Mouse (Mus musculus): ENCODE results near the gene Krtap5-5. TPM values are rescaled to one million over a fixed set of nuclear protein-coding genes. Genes with fewer than 3 reads are reported as not detected.
A peak's percentile ranks its signal among the peaks of the same experiment; 100 is the strongest.
"Not testable (repeated sequence)": the region's sequence is repeated elsewhere in the genome, so short reads cannot be mapped to it uniquely, and the experiment has no call there.

The Krtap5-5 gene
- total RNA-seq (2021): not detected
- long read RNA-seq, experiment 1: 0 reads
- long read RNA-seq, experiment 2: 0 reads

DNA sequence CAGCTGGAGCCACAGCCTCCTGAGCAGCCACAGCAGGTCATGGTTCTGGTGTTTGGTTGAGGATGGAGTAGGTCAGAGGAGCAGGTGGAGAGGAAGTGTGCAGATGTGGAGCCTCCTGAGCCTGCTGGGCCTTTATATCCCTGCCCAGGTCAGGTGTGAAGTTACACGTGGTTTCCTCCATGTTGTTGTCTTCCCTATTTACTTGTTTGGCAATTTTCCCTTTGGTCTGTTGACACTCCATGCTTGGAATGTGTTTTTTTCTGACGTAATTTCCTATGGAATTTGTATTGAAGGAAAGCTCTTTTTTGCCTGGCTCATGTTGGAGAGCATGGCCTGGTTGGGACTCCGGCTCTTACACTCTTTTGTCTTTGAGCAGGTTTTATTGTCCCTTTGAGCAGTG is at the start of gene Krtap5-5:
TSS of gene Krtap5-5 (minus strand) at position 101 of the 400 bp plus-strand sequence.
- DNase-seq (ENCODE audit: extremely low spot score in 1 of 2, low spot score in 2 of 2); intact Hi-C loops (cut with DNase I); H3K27ac ChIP-seq; H3K4me3 ChIP-seq: not testable (repeated sequence)

DNA sequence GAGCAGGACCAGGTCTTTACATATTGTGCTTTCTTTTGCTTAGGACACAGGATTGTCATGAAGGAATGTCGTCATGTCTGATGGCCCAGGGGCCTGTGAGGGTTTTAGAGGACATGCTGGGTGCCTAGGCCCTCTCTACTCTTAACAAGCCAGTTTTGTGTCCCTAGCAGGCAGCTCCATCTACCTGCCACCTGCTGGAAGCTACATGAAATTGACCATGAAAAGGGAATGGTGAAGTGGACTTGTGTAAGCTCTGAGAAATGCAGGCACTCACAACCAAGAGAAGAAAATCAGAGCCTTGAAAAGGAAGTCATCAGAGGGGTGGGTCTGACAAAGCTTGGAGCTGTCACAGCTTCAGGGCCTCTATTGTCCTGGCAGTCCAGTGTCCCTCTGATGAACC is 49.5 kb upstream of the Krtap5-5 start:
- H3K4me3 ChIP-seq; H3K27ac ChIP-seq; DNase-seq (ENCODE audit: extremely low spot score in 1 of 2, low spot score in 2 of 2): not testable (repeated sequence)
- TF ChIP-seq CTCF (IDR thresholded peaks at IDR 0.05): peak; percentile 27
- intact Hi-C loops (cut with DNase I): loop anchor here (1.0 kb wide), 1 partner anchor 8 kb away; no protein-coding TSS in a partner anchor

DNA sequence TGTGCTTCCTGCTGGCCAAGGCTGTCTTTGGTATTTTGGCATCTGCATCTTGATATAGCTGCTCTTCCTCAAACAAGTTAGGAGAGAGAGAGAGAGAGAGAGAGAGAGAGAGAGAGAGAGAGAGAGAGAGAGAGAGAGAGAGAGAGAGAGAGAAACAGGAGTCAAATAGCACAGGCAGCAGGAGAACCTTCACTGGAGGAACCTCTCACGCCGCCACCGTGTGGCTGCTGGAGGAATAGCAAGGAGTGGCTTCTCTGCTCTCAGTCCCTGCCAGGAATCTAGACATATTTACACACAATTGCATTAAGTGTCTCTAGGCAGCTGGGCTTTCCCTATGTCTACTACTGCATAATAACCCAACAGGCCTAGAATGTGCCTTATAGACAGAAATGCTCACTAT is 48.4 kb upstream of the Krtap5-5 start:
- intact Hi-C loops (cut with DNase I); H3K27ac ChIP-seq; H3K4me3 ChIP-seq: not testable (repeated sequence)
- DNase-seq (ENCODE audit: extremely low spot score in 1 of 2, low spot score in 2 of 2): peak; percentile 54 to 71
- TF ChIP-seq CTCF (IDR thresholded peaks at IDR 0.05): peak; percentile 59

DNA sequence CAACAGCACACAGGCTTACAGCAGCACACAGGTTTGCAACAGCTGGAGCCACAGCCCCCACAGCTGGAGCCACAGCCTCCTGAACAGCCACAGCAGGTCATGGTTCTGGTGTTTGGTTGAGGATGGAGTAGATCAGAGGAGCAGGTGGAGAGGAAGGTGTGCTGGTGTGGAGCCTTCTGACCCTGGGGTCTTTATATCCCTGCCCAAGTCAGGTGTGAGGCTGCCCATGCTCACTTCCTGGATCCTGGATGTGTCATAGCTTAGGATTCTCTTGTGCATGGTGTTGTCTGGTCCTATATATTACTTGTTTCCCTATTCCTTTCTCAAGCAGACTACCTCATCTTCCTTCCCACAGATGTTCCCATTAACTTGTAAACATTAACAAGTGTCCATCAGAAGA is 44.5 kb upstream of the Krtap5-5 start, which contains the start of gene Gm4559:
TSS of gene Gm4559 (minus strand) at position 101 of the 400 bp plus-strand sequence.
- H3K4me3 ChIP-seq; intact Hi-C loops (cut with DNase I); H3K27ac ChIP-seq; DNase-seq (ENCODE audit: extremely low spot score in 1 of 2, low spot score in 2 of 2): not testable (repeated sequence)

DNA sequence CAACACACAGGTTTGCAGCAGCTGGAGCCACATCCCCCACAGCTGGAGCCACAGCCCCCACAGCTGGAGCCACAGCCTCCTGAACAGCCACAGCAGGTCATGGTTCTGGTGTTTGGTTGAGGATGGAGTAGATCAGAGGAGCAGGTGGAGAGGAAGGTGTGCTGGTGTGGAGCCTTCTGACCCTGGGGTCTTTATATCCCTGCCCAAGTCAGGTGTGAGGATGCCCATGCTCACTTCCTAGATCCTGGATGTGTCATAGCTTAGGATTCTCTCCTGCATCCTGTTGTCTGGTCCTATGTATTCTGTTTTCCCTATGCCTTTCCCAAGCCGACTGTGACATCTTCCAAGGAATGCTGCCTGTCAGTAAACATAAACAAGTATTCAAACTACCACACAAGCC is 28.5 kb upstream of the Krtap5-5 start, which contains the start of gene Gm2431:
TSS of gene Gm2431 (minus strand) at position 101 of the 400 bp plus-strand sequence.
- DNase-seq (ENCODE audit: extremely low spot score in 1 of 2, low spot score in 2 of 2); H3K4me3 ChIP-seq; intact Hi-C loops (cut with DNase I); H3K27ac ChIP-seq: not testable (repeated sequence)

DNA sequence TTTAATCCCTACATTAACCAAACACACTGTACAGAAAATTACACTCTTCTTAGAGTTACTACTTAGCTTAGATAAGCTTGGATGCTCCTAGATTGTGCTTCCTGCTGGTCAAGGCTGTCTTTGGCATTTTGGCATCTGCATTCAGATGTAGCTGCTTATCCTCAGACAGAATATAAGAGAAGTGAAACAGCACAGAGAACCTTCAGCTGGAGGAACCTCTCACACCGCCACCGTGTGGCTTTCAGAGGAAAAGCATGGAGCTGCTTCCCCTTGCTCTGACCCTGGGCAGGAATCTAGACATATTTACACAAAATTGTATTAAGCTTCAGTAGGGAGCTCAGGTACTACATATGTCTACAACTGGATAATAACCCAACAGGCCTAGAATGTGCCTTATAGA is 25.7 kb upstream of the Krtap5-5 start:
- H3K4me3 ChIP-seq: no peak overlapping the region
- H3K27ac ChIP-seq: no peak overlapping the region
- intact Hi-C loops (cut with DNase I): no loop called here
- DNase-seq (ENCODE audit: extremely low spot score in 1 of 2, low spot score in 2 of 2): peak; percentile 26 to 28
- peak; percentile 77 for TF ChIP-seq CTCF (IDR thresholded peaks at IDR 0.05)

DNA sequence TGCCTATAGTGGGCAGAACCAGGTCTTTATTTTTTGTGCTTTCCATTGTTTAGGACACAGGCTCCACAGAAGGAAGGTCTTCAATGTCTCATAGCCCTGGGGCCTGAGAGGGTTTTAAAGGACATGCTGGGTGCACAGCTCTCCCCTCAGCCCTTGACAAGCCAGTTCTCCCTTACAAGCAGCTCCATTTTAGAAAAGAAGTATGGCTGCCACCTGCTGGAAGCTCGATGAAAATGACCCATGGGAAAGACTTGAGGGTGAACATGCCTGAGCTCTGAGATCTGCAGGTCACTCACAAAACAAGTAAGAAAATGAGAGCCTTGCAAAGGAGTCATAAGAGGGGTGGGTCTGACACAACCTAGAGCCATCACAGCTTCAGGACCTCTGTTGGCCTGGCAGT is 20.1 kb upstream of the Krtap5-5 start:
- H3K27ac ChIP-seq: no peak overlapping the region
- H3K4me3 ChIP-seq: no peak overlapping the region
- peak; percentile 55 for TF ChIP-seq CTCF (IDR thresholded peaks at IDR 0.05)
- peak; percentile 21 to 33 for DNase-seq (ENCODE audit: extremely low spot score in 1 of 2, low spot score in 2 of 2)
- intact Hi-C loops (cut with DNase I): loop anchor here (1.0 to 2.0 kb wide), 2 partner anchors 104 to 179 kb away; no protein-coding TSS in a partner anchor

DNA sequence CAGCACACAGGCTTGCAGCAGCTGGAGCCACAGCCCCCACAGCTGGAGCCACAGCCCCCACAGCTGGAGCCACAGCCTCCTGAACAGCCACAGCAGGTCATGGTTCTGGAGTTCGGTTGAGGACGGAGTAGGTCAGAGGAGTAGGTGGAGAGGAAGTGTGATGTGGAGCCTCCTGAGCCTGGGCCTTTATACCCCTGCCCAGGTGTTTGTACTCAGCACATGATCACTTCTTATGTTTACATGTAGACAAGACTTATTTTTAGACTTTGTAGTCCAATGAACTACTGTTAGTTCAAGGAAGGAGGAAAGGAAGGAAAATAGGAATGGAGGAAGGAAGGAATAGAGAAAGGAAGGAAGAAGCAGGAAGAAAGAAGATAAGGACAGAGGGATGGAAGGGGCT is 11.2 kb upstream of the Krtap5-5 start, which contains the start of gene Gm40460:
TSS of gene Gm40460 (minus strand) at position 101 of the 400 bp plus-strand sequence.
- Histone ChIP-seq H3K27ac (no peak within 1 kb of the TSS), H3K4me3 (no peak within 1 kb of the TSS)
- no peak for DNase-seq (ENCODE audit: extremely low spot score in 1 of 2, low spot score in 2 of 2)
- intact Hi-C loops (cut with DNase I): no loop called here
- no peak for TF ChIP-seq CTCF (IDR thresholded peaks at IDR 0.05)

DNA sequence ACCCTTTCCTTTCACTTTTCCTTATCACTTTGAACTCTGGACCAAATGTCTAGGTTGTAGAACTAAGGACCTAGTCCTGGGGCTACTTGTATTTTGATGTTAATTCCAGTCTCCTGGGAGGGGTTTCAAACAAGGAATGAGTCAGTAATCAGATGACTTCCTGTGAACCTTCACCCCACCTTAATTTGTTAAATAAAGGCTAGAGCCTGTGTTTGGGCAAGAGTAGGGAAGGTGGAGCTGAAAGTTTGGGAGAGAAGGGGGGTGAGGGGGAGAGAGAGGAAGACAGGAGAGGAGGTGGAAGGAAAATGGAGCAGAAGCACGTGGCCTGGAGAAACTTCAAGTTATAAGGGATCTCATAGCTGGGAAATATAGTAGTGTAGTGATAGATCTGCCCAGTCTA is 1.8 kb upstream of the Krtap5-5 start:
- no peak overlapping the region for H3K4me3 ChIP-seq
- intact Hi-C loops (cut with DNase I): no loop called here
- DNase-seq (ENCODE audit: extremely low spot score in 1 of 2, low spot score in 2 of 2): no peak
- H3K27ac ChIP-seq: no peak overlapping the region
- no peak for TF ChIP-seq CTCF (IDR thresholded peaks at IDR 0.05)

DNA sequence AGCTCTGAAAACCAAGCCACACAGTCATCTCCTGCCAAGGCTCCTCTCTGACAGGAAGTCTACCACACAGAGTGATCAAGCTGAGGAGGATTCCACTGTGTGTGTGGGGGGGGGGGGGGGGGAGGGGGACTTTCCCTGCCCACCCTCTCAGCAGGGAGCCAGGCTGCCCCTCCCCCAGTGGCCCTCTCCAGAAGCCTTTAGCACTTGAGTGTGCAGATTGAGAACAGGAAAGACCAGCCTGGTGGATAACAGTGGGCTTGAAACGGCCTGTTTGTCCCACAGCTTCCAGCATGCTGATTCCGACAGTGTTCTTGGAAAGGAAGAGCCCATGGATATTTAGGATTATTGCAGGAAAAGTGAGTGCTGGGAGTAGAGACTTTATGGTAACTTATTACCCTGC is 5.3 kb downstream of the Krtap5-5 start:
- H3K27ac ChIP-seq: no peak overlapping the region
- intact Hi-C loops (cut with DNase I): no loop called here
- DNase-seq (ENCODE audit: extremely low spot score in 1 of 2, low spot score in 2 of 2): no peak
- no peak overlapping the region for H3K4me3 ChIP-seq
- no peak for TF ChIP-seq CTCF (IDR thresholded peaks at IDR 0.05)

DNA sequence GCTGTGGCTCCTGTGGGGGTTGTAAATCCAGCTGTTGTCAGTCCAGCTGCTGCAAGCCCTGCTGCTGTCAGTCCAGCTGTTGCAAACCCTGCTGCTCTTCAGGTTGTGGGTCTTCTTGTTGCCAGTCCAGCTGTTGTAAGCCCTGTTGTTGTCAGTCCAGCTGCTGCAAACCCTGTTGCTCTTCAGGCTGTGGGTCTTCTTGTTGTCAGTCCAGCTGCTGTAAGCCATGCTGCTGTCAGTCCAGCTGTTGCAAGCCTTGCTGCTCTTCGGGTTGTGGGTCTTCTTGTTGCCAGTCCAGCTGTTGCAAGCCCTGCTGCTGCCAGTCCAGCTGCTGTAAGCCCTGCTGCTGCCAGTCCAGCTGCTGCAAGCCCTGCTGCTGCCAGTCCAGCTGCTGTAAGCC is 17.6 kb downstream of the Krtap5-5 start:
- H3K27ac ChIP-seq; intact Hi-C loops (cut with DNase I); H3K4me3 ChIP-seq; DNase-seq (ENCODE audit: extremely low spot score in 1 of 2, low spot score in 2 of 2): not testable (repeated sequence)

DNA sequence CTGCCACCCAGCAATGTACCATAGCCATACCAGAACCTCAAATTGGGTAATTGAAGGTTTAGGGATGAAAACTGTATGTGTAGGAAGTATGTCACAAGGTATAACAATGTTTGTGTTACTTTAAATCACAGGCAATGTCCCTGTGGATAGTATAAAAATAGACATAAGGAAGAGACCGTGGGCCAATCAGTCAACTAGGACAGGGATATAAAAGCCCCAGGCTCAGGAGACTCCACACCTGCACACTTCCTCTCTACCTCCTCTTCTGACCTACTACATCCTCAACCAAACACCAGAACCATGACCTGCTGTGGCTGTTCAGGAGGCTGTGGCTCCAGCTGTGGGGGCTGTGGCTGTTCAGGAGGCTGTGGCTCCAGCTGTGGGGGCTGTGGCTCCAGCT is 18.2 kb downstream of the Krtap5-5 start, which contains the start of gene Gm7579:
TSS of gene Gm7579 (plus strand) at position 301 of the 400 bp plus-strand sequence.
- H3K4me3 ChIP-seq: no peak within 1 kb of the TSS
- no peak for DNase-seq (ENCODE audit: extremely low spot score in 1 of 2, low spot score in 2 of 2)
- intact Hi-C loops (cut with DNase I): no loop called here

DNA sequence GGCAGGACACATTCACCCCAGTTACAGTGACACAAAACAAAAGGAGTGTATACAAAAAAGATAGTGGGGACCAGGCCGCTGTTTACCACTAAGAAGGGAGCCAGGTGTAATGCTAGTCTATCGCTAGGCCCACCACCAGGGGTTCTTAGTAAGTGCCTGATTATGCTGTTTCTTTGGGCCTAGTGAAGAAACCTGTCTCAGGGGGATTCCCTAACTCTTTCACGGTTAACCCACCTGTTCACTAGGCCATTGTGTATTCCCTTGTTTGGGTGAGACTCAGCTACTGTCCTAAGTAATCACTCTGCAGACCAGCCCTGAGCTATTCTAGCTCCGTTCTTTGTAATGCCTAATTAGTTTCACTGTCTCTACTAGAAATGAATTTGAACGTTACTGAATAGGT is 22.9 kb downstream of the Krtap5-5 start:
- DNase-seq (ENCODE audit: extremely low spot score in 1 of 2, low spot score in 2 of 2); H3K27ac ChIP-seq; intact Hi-C loops (cut with DNase I); H3K4me3 ChIP-seq: not testable (repeated sequence)

More for the DNA sequence above, 18.2 kb downstream of the Krtap5-5 start, which contains the start of gene Gm7579:
- no peak for TF ChIP-seq CTCF (IDR thresholded peaks at IDR 0.05)
- H3K27ac ChIP-seq: no peak within 1 kb of the TSS

Data from left cerebral cortex, adult 2 months (tissue).